Mouse (Mus musculus): ENCODE results near the gene Cfdp1.

Cfdp1 gene

GRCm38 (mm10) chr8:111789639-111790038, 64.5 kb downstream of the Cfdp1 start:
- no peak for DNase-seq

- DNase-seq = no peak
Observed at GRCm38 (mm10) chr8:111789200-111789599, 64.9 kb downstream of the Cfdp1 start.

- no peak for DNase-seq
Observed at GRCm38 (mm10) chr8:111788497-111788896, 65.6 kb downstream of the Cfdp1 start.

- DNase-seq = no peak
Observed at GRCm38 (mm10) chr8:111788085-111788484, 66.0 kb downstream of the Cfdp1 start.

- no peak for DNase-seq
Observed at GRCm38 (mm10) chr8:111787683-111788082, 66.4 kb downstream of the Cfdp1 start.

GRCm38 (mm10) chr8:111786701-111787588, 67.1 kb downstream of the Cfdp1 start:
- no peak for DNase-seq

GRCm38 (mm10) chr8:111786116-111786515, 68.0 kb downstream of the Cfdp1 start:
- DNase-seq = no peak

GRCm38 (mm10) chr8:111782671-111783394, 71.3 kb downstream of the Cfdp1 start:
- no peak for DNase-seq

- no peak for DNase-seq
Observed at GRCm38 (mm10) chr8:111782161-111782560, 71.9 kb downstream of the Cfdp1 start.

- no peak for DNase-seq
Observed at GRCm38 (mm10) chr8:111780697-111781424, 73.2 kb downstream of the Cfdp1 start.

- DNase-seq = no peak
Observed at GRCm38 (mm10) chr8:111779690-111780089, 74.4 kb downstream of the Cfdp1 start.

GRCm38 (mm10) chr8:111778801-111779200, 75.3 kb downstream of the Cfdp1 start:
- DNase-seq = no peak

- no peak for DNase-seq
Observed at GRCm38 (mm10) chr8:111776492-111776891, 77.6 kb downstream of the Cfdp1 start.

- DNase-seq = no peak
Observed at GRCm38 (mm10) chr8:111775766-111776165, 78.3 kb downstream of the Cfdp1 start.

- no peak for DNase-seq
Observed at GRCm38 (mm10) chr8:111773476-111773875, 80.6 kb downstream of the Cfdp1 start.

GRCm38 (mm10) chr8:111773057-111773456, 81.0 kb downstream of the Cfdp1 start:
- DNase-seq = no peak

GRCm38 (mm10) chr8:111772083-111772482, 82.0 kb downstream of the Cfdp1 start:
- DNase-seq = no peak

- DNase-seq = no peak
Observed at GRCm38 (mm10) chr8:111771625-111772020, 82.5 kb downstream of the Cfdp1 start.

GRCm38 (mm10) chr8:111770958-111771624, 83.0 kb downstream of the Cfdp1 start:
- no peak for DNase-seq

GRCm38 (mm10) chr8:111769764-111770428, 84.2 kb downstream of the Cfdp1 start:
- no peak for DNase-seq

GRCm38 (mm10) chr8:111769296-111769695, 84.8 kb downstream of the Cfdp1 start:
- DNase-seq = no peak

GRCm38 (mm10) chr8:111768651-111769050, 85.4 kb downstream of the Cfdp1 start:
- DNase-seq = no peak

All from thymus, postnatal 25 days (tissue).